11 mouse cellular contexts compared by ENCODE assay signal in the genomic region with DNA sequence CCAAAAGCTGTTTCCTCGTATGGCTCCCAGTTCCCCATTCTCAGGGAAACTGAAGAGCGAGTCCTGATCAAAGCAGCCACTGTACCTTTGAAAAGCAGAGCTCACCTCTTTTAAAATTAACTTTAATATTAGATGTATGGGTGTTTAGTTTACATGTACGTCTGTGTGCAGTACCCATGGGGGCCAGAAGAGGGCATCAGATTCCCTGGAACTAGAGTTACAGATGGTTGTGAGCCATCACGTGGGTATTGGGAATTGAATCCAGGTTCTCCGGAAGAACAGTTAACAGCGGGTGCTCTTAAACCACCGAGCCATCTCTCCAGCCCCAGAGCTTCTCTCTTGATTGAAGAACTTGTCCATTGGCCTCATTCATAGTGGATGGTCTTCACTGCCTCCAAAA.
A peak's percentile ranks its signal among the peaks of the same experiment; 100 is the strongest.
DNase-seq lines count a peak whose midpoint lies in the region; ATAC-seq and TF ChIP-seq lines count a peak whose summit lies in the region.
"Had no signal": no experiment of that assay in that cellular context is flagged by ENCODE, and none has a peak within 500 bp of the region (broad histone marks: within the 10 kb centered on the region; RNA-seq: fewer than 3 reads in every experiment).

No protein-coding gene starts in this region.

- no peaks in the 10 kb centered on the region for H3K36me3 ChIP-seq in intestine, postnatal 0 days (ENCODE audit: control insufficient read depth, insufficient read depth)
- H3K36me3 ChIP-seq in intestine, embryonic 16.5 days (ENCODE audit: control insufficient read depth, insufficient read depth, low read length), result no peaks in the 10 kb centered on the region
- no peaks in the 10 kb centered on the region for H3K36me3 ChIP-seq in testis, adult 2 months (ENCODE audit: control insufficient read depth, insufficient read depth, low read length)
- H3K36me3 ChIP-seq: liver, embryonic 15.5 days had no signal

- no peak for DNase-seq in cerebellum, adult 2 months
- no peak for DNase-seq in cerebellum, adult 11 months
- DNase-seq in testis, postnatal 14 days (ENCODE audit: low spot score), result no peak
- no peak for DNase-seq in left cerebral cortex, postnatal 25 days (ENCODE audit: low spot score in 2 of 2)
- no peak for DNase-seq in yolk sac, embryonic 10.5 days (ENCODE audit: low spot score)
- DNase-seq: right cerebral cortex, postnatal 25 days had no signal

- H3K4me2 ChIP-seq in intestine, postnatal 0 days (replicated peaks; ENCODE audit: low read depth), result no peak overlapping the region
- no peak overlapping the region for H3K4me2 ChIP-seq in intestine, embryonic 16.5 days (ENCODE audit: low read depth, low read length)
- H3K4me2 ChIP-seq: liver, embryonic 15.5 days had no signal

- H3K27me3 ChIP-seq in cerebellum, adult 2 months (ENCODE audit: control insufficient read depth, insufficient read depth, low read length), result no peaks in the 10 kb centered on the region
- no peaks in the 10 kb centered on the region for H3K27me3 ChIP-seq in intestine, postnatal 0 days (replicated peaks; ENCODE audit: control insufficient read depth, insufficient read depth, low read length)
- H3K27me3 ChIP-seq in intestine, embryonic 16.5 days (replicated peaks; ENCODE audit: control insufficient read depth, insufficient read depth, low read length), result no peaks in the 10 kb centered on the region
- no peaks in the 10 kb centered on the region for H3K27me3 ChIP-seq in testis, adult 2 months (ENCODE audit: control insufficient read depth, insufficient read depth, low read length)
- H3K27me3 ChIP-seq: liver, embryonic 15.5 days had no signal

- no peak for ATAC-seq in intestine, postnatal 0 days
- no peak for ATAC-seq in intestine, embryonic 16.5 days

- intact Hi-C loops in left cerebral cortex, postnatal 25 days (cut with DNase I), result no loop called here

- H3K27ac ChIP-seq in cerebellum, adult 2 months (ENCODE audit: insufficient read depth, low read length), result no peak overlapping the region
- no peak overlapping the region for H3K27ac ChIP-seq in intestine, postnatal 0 days (ENCODE audit: low read depth, low read length)
- H3K27ac ChIP-seq in intestine, embryonic 16.5 days (ENCODE audit: low read length), result no peak overlapping the region
- no peak overlapping the region for H3K27ac ChIP-seq in testis, adult 2 months (ENCODE audit: control insufficient read depth, insufficient read depth, low read depth, low read length)
- H3K27ac ChIP-seq: liver, embryonic 15.5 days had no signal

- TF ChIP-seq CTCF in cerebellum, adult 2 months (IDR thresholded peaks at IDR 0.05; ENCODE audit: borderline replicate concordance, insufficient read depth, low read depth, low read length), result peak; percentile 14; the same call in 1 of the 2 replicates
- TF ChIP-seq CTCF in intestine, postnatal 0 days (IDR thresholded peaks at IDR 0.05; ENCODE audit: low read depth), result peak; percentile 23
- TF ChIP-seq CTCF in testis, adult 2 months (IDR thresholded peaks at IDR 0.05; ENCODE audit: control insufficient read depth, insufficient read depth, insufficient replicate concordance, low read depth, low read length), result no peak

- no peak overlapping the region for H3K4me3 ChIP-seq in cerebellum, adult 2 months (replicated peaks; ENCODE audit: insufficient read depth, low read depth, low read length)
- no peak overlapping the region for H3K4me3 ChIP-seq in intestine, postnatal 0 days (ENCODE audit: low read depth, low read length)
- no peak overlapping the region for H3K4me3 ChIP-seq in intestine, embryonic 16.5 days (ENCODE audit: low read length)
- H3K4me3 ChIP-seq in testis, adult 2 months (ENCODE audit: control insufficient read depth, low read depth, low read length), result peak overlapping the region; percentile 39
- H3K4me3 ChIP-seq: liver, embryonic 15.5 days had no signal

- no peak for TF ChIP-seq POLR2A in cerebellum, adult 2 months (IDR thresholded peaks at IDR 0.05; ENCODE audit: borderline replicate concordance, insufficient read depth, low read length)
- no peak for TF ChIP-seq POLR2A in testis, adult 2 months (IDR thresholded peaks at IDR 0.05; ENCODE audit: control insufficient read depth, low read depth, low read length)

- no peaks in the 10 kb centered on the region for H3K9me3 ChIP-seq in intestine, postnatal 0 days (ENCODE audit: control insufficient read depth)
- H3K9me3 ChIP-seq in intestine, embryonic 16.5 days (ENCODE audit: control insufficient read depth, low read length), result no peaks in the 10 kb centered on the region
- H3K9me3 ChIP-seq: liver, embryonic 15.5 days had no signal

- H3K9ac ChIP-seq in intestine, postnatal 0 days (ENCODE audit: low read depth, low read length), result no peak overlapping the region
- no peak overlapping the region for H3K9ac ChIP-seq in intestine, embryonic 16.5 days (ENCODE audit: low read depth, low read length)
- H3K9ac ChIP-seq: liver, embryonic 15.5 days had no signal

- H3K4me1 ChIP-seq in cerebellum, adult 2 months (ENCODE audit: control insufficient read depth, insufficient read depth, low read length), result no peaks in the 10 kb centered on the region; the same call in none of the 2 replicates
- no peaks in the 10 kb centered on the region for H3K4me1 ChIP-seq in intestine, postnatal 0 days (replicated peaks; ENCODE audit: control insufficient read depth, insufficient read depth, low read length)
- H3K4me1 ChIP-seq in intestine, embryonic 16.5 days (ENCODE audit: control insufficient read depth, insufficient read depth, low read length), result no peaks in the 10 kb centered on the region
- H3K4me1 ChIP-seq in testis, adult 2 months (ENCODE audit: control insufficient read depth, insufficient read depth, low read length), result no peaks in the 10 kb centered on the region
- H3K4me1 ChIP-seq: liver, embryonic 15.5 days; megakaryocyte, embryonic 14.5 days had no signal

- WGBS in cerebellum, adult 2 months, result 89% methylated on average over 7 of the region's 7 CpGs
- 83% methylated on average over 7 of the region's 7 CpGs for WGBS in intestine, postnatal 0 days
- WGBS in intestine, embryonic 16.5 days, result 84% methylated on average over 7 of the region's 7 CpGs
